Mouse (Mus musculus) embryonic stem cell, embryonic (primary cell): ENCODE measurements around the gene Prss57.

Source experiments
- CTCF ChIA-PET, 4 experiments: fragments of 300-600 bp in 2 of 4; fragments of 350-600 bp in 2 of 4; sonication (Branson Sonifier 250); formaldehyde crosslinking; loops; one replicate each; lab custom pipeline; 2022; ENCODE audit warnings: inconsistent platforms in 2 of 4; lab: Charles Lee
- POLR2A ChIA-PET, 4 experiments: fragments of 300-600 bp in 2 of 4; fragments of 350-600 bp in 2 of 4; sonication (Branson Sonifier 250); formaldehyde crosslinking; loops; one replicate each; lab custom pipeline; 2022; ENCODE audit warnings: antibody characterized with exemption in 4 of 4, inconsistent platforms in 1 of 4; lab: Charles Lee

The Prss57 gene

GRCm38 (mm10) chr10:79739234-79739633, 51.5 kb downstream of the Prss57 start:
- CTCF ChIA-PET: interaction anchor here (0.5 to 3.3 kb wide), 17 partner anchors 8 to 289 kb away, joined by 3 to 22 read pairs (median 4); partner anchors contain the start of genes Bsg (in 1 of the 4), Gm26602 (in 1 of the 4) and Polrmt (in 1 of the 4)
- POLR2A ChIA-PET: interaction anchor here (0.5 to 2.2 kb wide), 23 partner anchors 7 to 169 kb away, joined by 3 to 9 read pairs (median 4); partner anchors contain the start of genes Bsg (in 1 of the 4), Med16 (in 1 of the 4), Polrmt (in 1 of the 4) and Ptbp1 (in 1 of the 4)

DNA sequence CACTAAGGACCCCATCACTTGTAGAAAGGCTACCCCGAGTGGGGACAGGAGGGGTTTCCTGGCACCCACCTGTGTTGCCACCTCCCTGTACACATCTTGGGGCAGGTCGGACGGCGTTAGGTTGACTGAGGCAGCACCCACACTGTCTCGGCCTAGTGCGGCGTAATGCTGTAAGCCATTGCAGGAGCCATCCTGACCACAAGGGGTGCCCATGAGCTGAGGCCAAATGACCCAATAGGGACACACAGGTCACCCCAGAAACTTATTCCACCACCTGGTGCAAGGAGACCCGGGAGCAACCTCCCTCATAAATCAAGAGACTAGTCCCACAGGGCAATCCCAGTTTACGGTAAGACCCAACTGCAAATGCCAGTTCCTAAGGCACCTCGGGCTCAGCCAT, 52.5 kb downstream of the Prss57 start:
- CTCF ChIA-PET: interaction anchor here in 2 of 4 experiments (0.8 to 3.3 kb wide), 16 partner anchors 9 to 290 kb away, joined by 3 to 22 read pairs (median 4); partner anchors contain the start of genes Bsg (in 1 of the 2), Madcam1 (in 1 of the 2) and Polrmt (in 1 of the 2)
- POLR2A ChIA-PET: interaction anchor here in 2 of 4 experiments (0.6 to 2.2 kb wide), 18 partner anchors 8 to 170 kb away, joined by 3 to 9 read pairs (median 3); partner anchors contain the start of genes Ptbp1 (in 2 of the 2), Bsg (in 1 of the 2), Med16 (in 1 of the 2) and Polrmt (in 1 of the 2)

- POLR2A ChIA-PET: interaction anchor here in 2 of 4 experiments (0.6 to 1.4 kb wide), 6 partner anchors 12 to 117 kb away, joined by 3 to 6 read pairs (median 3); partner anchors contain the start of gene Ptbp1 (in 1 of the 2)
- CTCF ChIA-PET: interaction anchor here in 3 of 4 experiments (0.7 to 1.1 kb wide), 7 partner anchors 8 to 43 kb away, joined by 3 to 5 read pairs (median 4); partner anchors contain the start of gene Bsg (in 1 of the 3)
These were observed 54.1 kb downstream of the Prss57 start for GRCm38 (mm10) chr10:79736706-79737105.

DNA sequence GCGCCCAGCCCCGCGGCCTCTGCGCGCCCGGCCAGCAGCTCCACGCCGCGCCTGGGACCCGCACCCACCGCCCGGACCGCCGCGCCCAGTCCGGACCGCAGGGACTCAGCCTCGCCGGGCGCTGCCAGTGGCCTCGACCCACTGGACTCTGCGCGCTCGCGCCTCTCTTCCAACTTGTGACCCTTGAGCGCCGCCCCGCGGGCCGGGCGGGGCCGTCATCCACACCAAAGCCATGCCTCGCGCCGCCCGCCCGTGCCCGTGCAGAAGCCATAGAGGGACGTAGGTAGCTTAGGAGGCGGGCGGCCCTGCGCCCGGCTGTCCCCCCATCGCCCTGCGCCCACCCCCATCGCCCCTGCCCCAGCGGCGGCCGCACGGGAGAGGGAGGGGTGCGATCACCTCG, 55.4 kb downstream of the Prss57 start:
- POLR2A ChIA-PET: interaction anchor here (0.5 to 3.1 kb wide), 22 partner anchors 9 to 1242 kb away, joined by 3 to 16 read pairs (median 3); partner anchors contain the start of genes Bsg (in 3 of the 4), Polrmt (in 2 of the 4), Gzmm (in 1 of the 4) and Ptbp1 (in 1 of the 4)

GRCm38 (mm10) chr10:79733847-79734246, 56.9 kb downstream of the Prss57 start:
- POLR2A ChIA-PET: interaction anchor here in 3 of 4 experiments (0.6 to 3.1 kb wide), 11 partner anchors 9 to 657 kb away, joined by 3 to 16 read pairs (median 3); partner anchors contain the start of gene Polrmt (in 1 of the 3)
- CTCF ChIA-PET: interaction anchor here in 3 of 4 experiments (0.5 to 1.9 kb wide), 17 partner anchors 8 to 562 kb away, joined by 3 to 8 read pairs (median 3); partner anchors contain the start of genes Polrmt (in 2 of the 3) and Apc2 (in 1 of the 3)

More for the DNA sequence above, 55.4 kb downstream of the Prss57 start:
- CTCF ChIA-PET: interaction anchor here in 3 of 4 experiments (0.6 to 2.1 kb wide), 10 partner anchors 18 to 132 kb away, joined by 3 to 8 read pairs (median 4); partner anchors contain the start of genes Bsg (in 1 of the 3) and Misp (in 1 of the 3)

DNA sequence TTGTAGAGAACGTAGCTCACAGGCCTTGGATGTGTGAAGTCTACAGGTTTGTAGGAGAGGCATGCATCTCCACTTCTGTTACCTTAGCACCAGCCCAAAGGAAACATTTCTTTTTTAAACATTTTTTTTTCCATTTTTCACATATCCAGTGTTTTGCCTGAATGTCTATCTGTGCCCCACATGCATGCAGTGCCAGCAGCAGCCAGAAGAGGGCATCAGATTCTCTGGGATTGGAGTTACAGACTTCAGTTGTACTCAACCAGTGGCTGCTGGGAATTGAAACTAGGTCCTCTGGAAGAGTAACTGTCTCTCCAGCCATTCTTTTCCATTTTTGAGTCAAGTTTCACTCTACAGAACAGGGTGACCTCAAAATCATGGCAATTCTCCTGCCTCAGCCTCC, 58.3 kb downstream of the Prss57 start:
- ChIA-PET CTCF (interaction anchor here (0.9 to 1.9 kb wide), 8 partner anchors 9 to 86 kb away, joined by 4 to 8 read pairs (median 6); partner anchors contain the start of gene Polrmt (in 2 of the 4)), POLR2A (interaction anchor here in 2 of 4 experiments (0.5 to 3.1 kb wide), 10 partner anchors 11 to 210 kb away, joined by 3 to 16 read pairs (median 3); partner anchors contain the start of gene Polrmt (in 1 of the 2))
